Mouse (Mus musculus): ENCODE data around the gene Tcp1.

The Tcp1 gene

DNA sequence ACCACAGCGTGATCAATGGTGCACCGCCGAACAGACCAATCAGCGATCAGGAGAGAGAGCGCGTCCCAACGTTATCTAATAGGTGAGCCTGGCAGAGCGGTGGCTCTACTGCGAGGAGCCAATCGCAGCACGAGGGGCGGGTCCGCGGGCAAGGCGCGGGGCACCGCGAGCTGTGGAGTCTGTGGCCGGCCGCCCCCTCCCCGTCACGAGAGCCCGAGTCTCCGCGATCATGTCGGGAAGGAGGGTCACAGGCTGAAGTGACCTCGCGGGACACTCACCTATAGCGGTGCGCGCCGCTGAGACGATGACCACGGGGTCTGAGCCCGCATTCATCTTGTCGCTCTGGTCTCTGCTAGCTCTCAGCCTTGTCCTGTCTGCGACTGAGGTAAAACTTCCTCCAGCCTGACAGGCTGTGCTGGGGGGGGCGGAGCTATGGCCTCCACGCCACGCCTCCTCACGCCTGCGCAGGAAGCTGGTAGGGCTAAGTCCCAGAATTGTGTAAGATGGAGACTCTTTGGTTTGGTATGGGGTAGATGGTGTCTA, 44.9 kb downstream of the Tcp1 start, which contains the start of gene Acat2:
TSS of gene Acat2 (minus strand) at position 417 of the 543 bp plus-strand sequence.
- intact Hi-C loops (cut with DNase I), result loop anchor here (5.0 kb wide), 1 partner anchor 43 kb away; the partner anchor contains the start of genes Mrpl18 and Tcp1

DNA sequence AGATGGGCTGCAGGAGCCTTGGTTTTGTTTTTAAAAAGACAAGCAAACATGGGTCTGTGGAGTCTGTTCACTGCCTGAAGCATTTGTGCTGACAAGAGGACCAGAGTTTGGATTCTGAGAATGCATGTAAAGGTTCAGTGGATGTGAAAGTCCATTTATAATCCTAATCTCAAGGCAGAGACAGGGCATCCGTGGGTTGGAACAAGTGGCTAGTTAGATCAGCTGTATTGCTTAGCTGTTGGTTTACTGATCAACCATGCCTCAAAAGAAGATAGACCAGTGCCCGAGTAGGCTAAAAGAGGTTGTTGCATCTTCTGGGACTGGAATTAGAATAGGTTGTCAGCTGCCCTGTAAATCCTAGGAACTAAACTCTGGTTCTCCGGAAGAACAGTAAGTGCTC, 48.0 kb downstream of the Tcp1 start:
- intact Hi-C loops (cut with DNase I), result loop anchor here (5.0 kb wide), 1 partner anchor 46 kb away; the partner anchor contains the start of genes Mrpl18 and Tcp1

DNA sequence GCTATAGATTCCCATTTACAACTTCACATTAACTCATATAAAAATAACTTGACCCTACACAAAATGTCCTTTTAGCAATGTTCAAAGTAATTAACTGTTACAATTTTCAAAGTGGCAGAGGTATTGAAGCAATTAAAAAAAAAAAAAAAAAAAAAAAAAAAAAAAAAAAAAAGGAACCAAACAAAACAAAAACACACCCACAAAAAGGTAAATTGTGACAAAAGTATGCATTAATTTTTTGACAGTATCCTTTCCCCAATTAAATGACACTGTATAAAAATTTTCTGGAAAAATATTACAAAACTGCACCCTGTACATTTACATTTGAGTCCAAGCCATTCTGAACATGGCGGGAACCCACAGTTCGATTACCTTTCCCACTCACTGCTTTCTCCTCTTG, 51.7 kb downstream of the Tcp1 start:
- intact Hi-C loops (cut with DNase I), result no loop called here

DNA sequence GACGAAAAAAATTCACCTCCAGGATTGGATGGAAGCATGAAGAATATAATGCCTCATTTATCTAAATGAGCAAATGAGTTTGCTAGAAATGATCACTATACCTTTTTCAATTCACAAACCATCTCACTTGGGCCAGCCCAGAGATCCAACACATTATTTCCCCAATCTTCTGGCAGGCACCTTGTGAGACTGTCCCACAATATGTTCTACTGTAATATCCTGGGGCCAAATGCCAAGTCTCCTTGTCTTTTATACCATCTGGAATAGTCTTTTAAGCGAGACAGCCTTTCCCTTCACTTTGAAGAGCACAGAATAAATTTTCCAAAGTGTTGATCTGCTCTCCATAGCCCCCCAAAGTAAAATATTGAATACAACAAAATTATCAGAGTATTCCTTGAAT, 58.4 kb downstream of the Tcp1 start:
- intact Hi-C loops (cut with DNase I), result no loop called here
